Mouse (Mus musculus) hindbrain, embryonic 12.5 days (tissue): Measurements from ENCODE around the gene Vmn1r6. TPM values are rescaled to one million over a fixed set of nuclear protein-coding genes. Genes with fewer than 3 reads are reported as not detected.
"Not testable (repeated sequence)": the region's sequence is repeated elsewhere in the genome, so short reads cannot be mapped to it uniquely, and the experiment has no call there.

Experiments used
- ATAC-seq: fragments of 200-750 bp; cut with Nextera tagmentation; 2 replicates; pipeline ENCODE4 v1.8.0; 2017; ENCODE audit warnings: moderate TSS enrichment; ENCODE audit not compliant: low FRiP score
- H3K27ac ChIP-seq: fragments of 300-500 bp; sonication (generic); 2 replicates; pipeline ENCODE4 v1.5.1; 2016; ENCODE audit warnings: mild to moderate bottlenecking
- H3K27me3 ChIP-seq: fragments of 300-500 bp; sonication (generic); 2 replicates; pipeline ENCODE4 v1.6.1; 2016; ENCODE audit warnings: mild to moderate bottlenecking
- H3K36me3 ChIP-seq: fragments of 300-500 bp; sonication (generic); 2 replicates; pipeline ENCODE4 v1.6.1; 2016; ENCODE audit warnings: mild to moderate bottlenecking
- H3K4me1 ChIP-seq: fragments of 300-500 bp; sonication (generic); 2 replicates; pipeline ENCODE4 v1.6.1; 2016
- H3K4me2 ChIP-seq: fragments of 300-500 bp; sonication (generic); replicated peaks from 2 replicates; pipeline ENCODE4 v1.6.1; 2016; ENCODE audit warnings: mild to moderate bottlenecking
- H3K4me3 ChIP-seq: fragments of 300-500 bp; sonication (generic); 2 replicates; pipeline ENCODE4 v1.5.1; 2016; ENCODE audit warnings: mild to moderate bottlenecking
- H3K9ac ChIP-seq: fragments of 300-500 bp; sonication (generic); 2 replicates; pipeline ENCODE4 v1.6.1; 2016; ENCODE audit warnings: mild to moderate bottlenecking, moderate library complexity
- H3K9me3 ChIP-seq: fragments of 300-500 bp; sonication (generic); replicated peaks from 2 replicates; pipeline ENCODE4 v1.6.1; 2016; ENCODE audit warnings: mild to moderate bottlenecking
- WGBS: fragments of 180-500 bp; shearing (Covaris S2); methylation state at CpG from one replicate; pipeline ENCODE4 v1.1.7; 2016; 5-methylcytosine and 5-hydroxymethylcytosine counted together
- polyA plus RNA-seq: library from polyadenylated mRNA; unstranded; fragments of >200 nt; fragmentation: Nextera tagmentation; extraction: Ambion mirVana; gene quantifications from 2 replicates; pipeline ENCODE4 v1.2.1, GENCODE M21; 2016

Vmn1r6 gene
- not detected in 2 replicates for polyA plus RNA-seq

GRCm38 (mm10) chr6:56996943-56997342 lies at the start of gene Vmn1r6:
Gene Vmn1r6, plus strand, starts transcription at chr6:56997243.
- no peak within 1 kb of the TSS for H3K4me3 ChIP-seq
- no peaks in the 10 kb centered on the region for H3K4me1 ChIP-seq
- H3K4me2 ChIP-seq, result no peak within 1 kb of the TSS
- no peaks in the 10 kb centered on the region for H3K36me3 ChIP-seq
- no peaks in the 10 kb centered on the region for H3K9me3 ChIP-seq
- H3K27ac ChIP-seq, result no peak within 1 kb of the TSS
- WGBS, result 81% methylated on average over 2 of the region's 2 CpGs
- no peak for ATAC-seq
- H3K9ac ChIP-seq, result no peak within 1 kb of the TSS
- no peaks in the 10 kb centered on the region for H3K27me3 ChIP-seq

- H3K27me3 ChIP-seq, result no peaks in the 10 kb centered on the region
- no peaks in the 10 kb centered on the region for H3K4me1 ChIP-seq
- WGBS, result 82% methylated on average over 5 of the region's 5 CpGs
- H3K36me3 ChIP-seq, result no peaks in the 10 kb centered on the region
- no peak overlapping the region for H3K9ac ChIP-seq
- no peak overlapping the region for H3K4me2 ChIP-seq
- no peak overlapping the region for H3K27ac ChIP-seq
- no peak overlapping the region for H3K4me3 ChIP-seq
- no peak for ATAC-seq
- no peaks in the 10 kb centered on the region for H3K9me3 ChIP-seq
Observed at GRCm38 (mm10) chr6:56956436-56956835, 40.6 kb upstream of the Vmn1r6 start.

GRCm38 (mm10) chr6:56969973-56970372 lies 27.1 kb upstream of the Vmn1r6 start, which contains the start of gene Vmn1r5:
Gene Vmn1r5, plus strand, starts transcription at chr6:56970273.
- ATAC-seq, result no peak

GRCm38 (mm10) chr6:57025224-57025623 lies 28.2 kb downstream of the Vmn1r6 start, which contains the start of gene Vmn1r7:
Gene Vmn1r7, minus strand, starts transcription at chr6:57025324.
- not testable (repeated sequence) for H3K9me3 ChIP-seq, H3K4me2 ChIP-seq, H3K9ac ChIP-seq, H3K4me1 ChIP-seq, ATAC-seq, H3K4me3 ChIP-seq, H3K36me3 ChIP-seq, H3K27ac ChIP-seq, H3K27me3 ChIP-seq
- 90% methylated on average over 2 of the region's 2 CpGs for WGBS

More at GRCm38 (mm10) chr6:56969973-56970372, 27.1 kb upstream of the Vmn1r6 start, which contains the start of gene Vmn1r5:
- H3K36me3 ChIP-seq, result no peaks in the 10 kb centered on the region
- no peaks in the 10 kb centered on the region for H3K4me1 ChIP-seq
- no peak within 1 kb of the TSS for H3K27ac ChIP-seq
- H3K9me3 ChIP-seq, result no peaks in the 10 kb centered on the region
- H3K4me3 ChIP-seq, result no peak within 1 kb of the TSS
- no peak within 1 kb of the TSS for H3K4me2 ChIP-seq
- H3K9ac ChIP-seq, result no peak within 1 kb of the TSS
- H3K27me3 ChIP-seq, result no peaks in the 10 kb centered on the region

GRCm38 (mm10) chr6:57031984-57032383 lies 34.9 kb downstream of the Vmn1r6 start, which contains the start of gene Vmn1r8:
Gene Vmn1r8, plus strand, starts transcription at chr6:57032284.
- ATAC-seq, result no peak
- H3K4me2 ChIP-seq, result no peak within 1 kb of the TSS
- no peak within 1 kb of the TSS for H3K9ac ChIP-seq
- H3K27ac ChIP-seq, result no peak within 1 kb of the TSS
- no peaks in the 10 kb centered on the region for H3K9me3 ChIP-seq
- H3K27me3 ChIP-seq, result no peaks in the 10 kb centered on the region
- H3K4me3 ChIP-seq, result no peak within 1 kb of the TSS
- no peaks in the 10 kb centered on the region for H3K4me1 ChIP-seq
- no peaks in the 10 kb centered on the region for H3K36me3 ChIP-seq

GRCm38 (mm10) chr6:57034674-57035073 lies 37.6 kb downstream of the Vmn1r6 start:
- Histone ChIP-seq H3K4me1 (no peaks in the 10 kb centered on the region), H3K36me3 (no peaks in the 10 kb centered on the region), H3K4me2 (no peak overlapping the region), H3K27ac (no peak overlapping the region), H3K4me3 (no peak overlapping the region), H3K9me3 (no peaks in the 10 kb centered on the region), H3K27me3 (no peaks in the 10 kb centered on the region), H3K9ac (no peak overlapping the region)
- WGBS, result 89% methylated on average over 2 of the region's 2 CpGs
- no peak for ATAC-seq

Other genes starting within 250 kb of the Vmn1r6 start
- 38.6 and 43.2 TPM in 2 replicates for gene Kbtbd2, start 199.4 kb upstream of the Vmn1r6 start, polyA plus RNA-seq
- 92.2 and 98.5 TPM in 2 replicates for gene Fkbp9, start 165.2 kb upstream of the Vmn1r6 start, polyA plus RNA-seq
- 102 and 106 TPM in 2 replicates for gene Nt5c3, start 73.3 kb upstream of the Vmn1r6 start, polyA plus RNA-seq
- 0.27 and 0.36 TPM in 2 replicates for gene Vmn1r4, start 73.2 kb upstream of the Vmn1r6 start, polyA plus RNA-seq
- gene Vmn1r5, start 27.0 kb upstream of the Vmn1r6 start, polyA plus RNA-seq, result not detected in 2 replicates
- gene Vmn1r7, start 28.1 kb downstream of the Vmn1r6 start, polyA plus RNA-seq, result not detected in 2 replicates
- gene Vmn1r8, start 35.0 kb downstream of the Vmn1r6 start, polyA plus RNA-seq, result not detected in 2 replicates
- gene Vmn1r9, start 69.5 kb downstream of the Vmn1r6 start, polyA plus RNA-seq, result not detected in 2 replicates
- gene Vmn1r10, start 112.2 kb downstream of the Vmn1r6 start, polyA plus RNA-seq, result not detected in 2 replicates
- gene Vmn1r11, start 136.2 kb downstream of the Vmn1r6 start, polyA plus RNA-seq, result not detected in 2 replicates
- not detected in 2 replicates for gene Vmn1r12, start 159.7 kb downstream of the Vmn1r6 start, polyA plus RNA-seq
- not detected in 2 replicates for gene Vmn1r13, start 206.0 kb downstream of the Vmn1r6 start, polyA plus RNA-seq
- gene Vmn1r14, start 234.4 kb downstream of the Vmn1r6 start, polyA plus RNA-seq, result not detected in 2 replicates